Mouse (Mus musculus): ENCODE measurements at regions not wholly inside any gene's neighbourhood (a gene's known extent, or its start where the extent isn't known, plus 50 kb on each side); places are given as distances from the start of the nearest gene placed in this dataset.

DNA sequence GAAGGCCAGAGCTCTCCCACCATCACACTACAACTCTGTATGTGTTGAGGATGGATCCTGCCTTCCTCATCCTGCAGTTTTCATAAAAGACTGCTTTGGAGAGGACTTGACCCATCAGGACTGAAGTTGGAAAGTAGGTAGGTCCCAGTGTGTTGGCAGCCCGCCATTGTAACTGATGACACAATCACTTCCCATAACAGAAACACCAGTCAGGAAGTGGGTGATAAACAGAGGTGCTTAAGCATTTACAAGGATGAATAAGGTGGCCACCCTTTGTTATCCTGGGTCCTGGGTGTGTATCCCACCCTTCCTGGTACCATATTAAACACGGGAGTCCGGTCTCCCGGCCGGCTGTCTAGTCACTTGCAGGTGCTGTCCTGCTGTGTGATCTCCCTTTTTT is 118.3 kb downstream of the Snx10 start:
- in situ Hi-C loops (cut with MboI, MseI): no loop called here

DNA sequence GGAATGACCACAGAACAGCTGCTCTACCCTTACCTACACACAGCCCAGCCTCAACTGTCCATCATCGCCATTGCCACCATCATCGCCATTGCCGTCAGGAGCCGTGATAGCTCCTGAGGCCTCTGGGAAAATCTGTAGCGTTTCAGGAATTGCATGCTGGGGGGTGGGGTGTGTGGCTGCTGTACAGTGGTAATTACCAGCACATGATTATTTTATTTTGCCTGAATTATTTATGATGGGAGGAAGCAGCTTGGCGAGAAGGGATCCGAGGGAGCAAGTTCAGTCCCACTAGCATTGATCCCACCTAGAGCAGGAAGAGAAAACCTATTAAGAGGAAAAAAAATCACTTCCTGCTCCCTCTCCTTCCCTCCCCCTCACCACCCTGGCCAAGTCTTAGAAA is 125.1 kb downstream of the Snx10 start:
- in situ Hi-C loops (cut with MboI, MseI): no loop called here

- in situ Hi-C loops (cut with MboI, MseI): loop anchor here (10.0 kb wide), 1 partner anchor 1309 kb away; no protein-coding TSS in a partner anchor
These were observed 130.1 kb downstream of the Snx10 start for GRCm38 (mm10) chr6:51653753-51654152.

GRCm38 (mm10) chr6:51654991-51655390 is 131.3 kb downstream of the Snx10 start:
- in situ Hi-C loops (cut with MboI, MseI): loop anchor here (10.0 kb wide), 1 partner anchor 1310 kb away; no protein-coding TSS in a partner anchor

- in situ Hi-C loops (cut with MboI, MseI): loop anchor here (10.0 kb wide), 1 partner anchor 1311 kb away; no protein-coding TSS in a partner anchor
These were observed 132.4 kb downstream of the Snx10 start for GRCm38 (mm10) chr6:51656078-51656477.

DNA sequence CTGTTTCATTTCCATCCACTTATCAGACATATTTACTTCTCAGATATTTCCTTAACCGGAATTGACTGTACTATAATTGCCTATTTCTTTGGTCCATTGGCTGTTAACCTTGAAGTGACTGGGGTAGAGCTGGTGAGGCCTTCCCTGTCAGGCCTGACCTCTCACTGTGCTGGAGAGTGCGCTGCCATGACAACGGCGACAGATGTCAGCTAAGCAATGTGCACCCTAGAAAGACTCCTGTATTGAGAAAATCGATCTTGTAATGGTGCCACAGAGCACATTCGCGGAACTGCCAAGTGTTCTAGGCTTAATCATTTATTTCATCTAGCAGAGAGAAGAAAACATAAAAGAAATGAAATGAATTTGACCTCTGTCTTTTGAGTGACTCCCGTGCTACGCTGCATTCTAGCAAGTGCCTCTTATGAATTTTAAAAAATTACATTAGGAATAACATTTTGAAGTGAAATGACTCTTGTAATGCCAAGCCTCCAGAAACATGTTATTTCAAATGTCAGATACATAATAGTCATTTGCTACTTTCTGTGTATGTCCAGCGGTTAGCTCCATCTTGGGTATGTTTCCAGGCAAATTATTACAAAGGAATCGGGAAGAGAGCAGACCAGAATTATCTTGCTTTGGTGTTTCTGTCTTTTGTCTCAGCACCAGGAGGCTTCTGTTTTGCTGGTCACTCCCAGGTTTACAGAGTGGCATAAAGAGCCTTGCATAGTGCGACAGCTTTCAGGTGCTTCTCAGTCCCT is 133.4 kb downstream of the Snx10 start:
- in situ Hi-C loops (cut with MboI, MseI): loop anchor here (10.0 kb wide), 1 partner anchor 1312 kb away; no protein-coding TSS in a partner anchor

- in situ Hi-C loops (cut with MboI, MseI): loop anchor here (10.0 kb wide), 1 partner anchor 1314 kb away; no protein-coding TSS in a partner anchor
These were observed 134.7 kb downstream of the Snx10 start for GRCm38 (mm10) chr6:51658360-51658759.

DNA sequence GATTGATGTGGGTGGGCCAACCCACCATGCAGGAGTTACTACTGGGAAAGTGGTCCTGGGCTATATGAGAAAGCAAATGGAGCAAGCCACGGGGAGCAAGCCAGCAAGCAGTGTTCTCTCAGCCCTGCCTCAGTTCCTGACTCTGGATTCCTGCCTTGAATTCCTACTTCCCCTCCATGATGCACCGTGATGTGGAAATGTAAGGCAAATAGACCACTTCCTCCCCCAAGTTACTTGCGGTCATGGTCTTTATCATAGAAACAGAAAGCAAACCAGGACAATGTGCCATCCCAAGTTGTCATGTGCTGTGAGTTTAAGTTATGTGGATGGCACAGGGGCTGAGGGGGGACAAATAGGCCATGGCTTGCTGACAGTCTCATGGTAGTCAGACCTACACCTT is 139.5 kb downstream of the Snx10 start:
- in situ Hi-C loops (cut with MboI, MseI): no loop called here

DNA sequence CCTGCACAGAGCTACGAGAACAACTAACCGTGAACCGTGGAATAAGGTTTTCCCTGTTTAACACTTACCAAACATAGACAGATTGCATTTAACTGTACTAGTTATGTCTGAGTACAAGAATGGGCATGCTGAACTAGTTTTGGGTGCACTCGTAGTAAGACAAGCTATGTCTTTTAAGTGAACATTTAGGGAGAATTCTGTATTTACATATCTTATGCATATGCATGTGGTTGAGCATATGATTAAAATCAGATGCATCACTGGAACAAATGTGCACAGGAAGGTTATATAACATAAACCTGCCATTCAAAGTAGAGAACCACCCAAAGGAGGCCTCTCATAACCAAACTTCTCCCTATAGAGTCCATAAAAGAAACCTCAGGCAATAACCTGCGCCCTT is 140.3 kb downstream of the Snx10 start:
- in situ Hi-C loops (cut with MboI, MseI): no loop called here

- in situ Hi-C loops (cut with MboI, MseI): no loop called here
These were observed 143.3 kb downstream of the Snx10 start for GRCm38 (mm10) chr6:51667022-51667421.

GRCm38 (mm10) chr6:51675342-51675945 is 151.7 kb downstream of the Snx10 start:
- in situ Hi-C loops (cut with MboI, MseI): no loop called here

- in situ Hi-C loops (cut with MboI, MseI): no loop called here
These were observed 153.7 kb downstream of the Snx10 start for GRCm38 (mm10) chr6:51677162-51677996.

GRCm38 (mm10) chr6:51678743-51679142 is 155.0 kb downstream of the Snx10 start:
- in situ Hi-C loops (cut with MboI, MseI): no loop called here

DNA sequence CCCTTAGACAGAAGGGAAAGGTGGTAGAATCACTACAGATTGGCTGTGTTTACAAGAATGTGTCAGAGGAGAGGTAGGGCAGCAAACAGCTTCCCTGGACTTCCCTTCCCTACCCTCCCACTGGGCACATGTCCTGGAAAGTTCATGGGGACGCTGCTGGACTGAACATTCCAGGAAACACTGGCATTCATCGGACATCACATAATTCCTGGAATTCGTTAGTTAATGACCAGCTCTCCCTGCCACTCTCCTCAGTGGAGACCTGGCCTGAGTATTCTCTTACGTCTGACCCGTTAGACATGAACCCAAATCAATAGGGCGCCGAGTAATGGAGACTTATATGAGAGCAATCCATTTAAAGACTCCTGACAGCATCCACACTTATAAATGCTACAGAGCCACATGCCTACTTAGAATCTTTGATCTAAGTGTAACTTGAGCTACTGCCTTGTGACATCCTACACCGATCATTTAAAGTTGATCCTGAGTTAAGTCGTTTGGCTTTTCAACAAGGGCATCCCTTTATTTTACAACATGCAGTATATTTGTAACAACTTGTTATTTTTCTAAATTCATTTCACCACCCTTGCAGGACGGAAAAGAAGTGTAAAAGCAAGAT is 156.6 kb downstream of the Snx10 start:
- in situ Hi-C loops (cut with MboI, MseI): no loop called here

DNA sequence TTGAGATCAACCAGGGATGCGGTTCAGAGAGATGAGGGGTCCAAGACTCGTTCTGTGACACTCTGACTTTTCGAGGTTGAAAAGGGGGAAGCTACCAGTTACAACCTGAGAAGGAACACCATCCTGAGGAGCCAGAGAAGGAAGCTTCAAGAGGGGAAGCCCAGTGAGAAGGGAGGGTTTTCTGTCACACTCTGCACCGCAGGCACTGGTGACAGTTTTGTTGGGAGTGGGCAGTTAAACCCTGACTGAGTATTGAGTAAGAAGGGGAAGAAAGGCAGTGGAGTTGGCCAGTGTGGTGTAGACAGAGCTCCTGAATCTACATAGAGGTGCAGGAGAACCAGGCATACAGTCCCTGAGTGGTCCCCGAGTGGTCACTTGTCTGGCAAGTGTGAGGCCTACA is 159.4 kb downstream of the Snx10 start:
- in situ Hi-C loops (cut with MboI, MseI): no loop called here

DNA sequence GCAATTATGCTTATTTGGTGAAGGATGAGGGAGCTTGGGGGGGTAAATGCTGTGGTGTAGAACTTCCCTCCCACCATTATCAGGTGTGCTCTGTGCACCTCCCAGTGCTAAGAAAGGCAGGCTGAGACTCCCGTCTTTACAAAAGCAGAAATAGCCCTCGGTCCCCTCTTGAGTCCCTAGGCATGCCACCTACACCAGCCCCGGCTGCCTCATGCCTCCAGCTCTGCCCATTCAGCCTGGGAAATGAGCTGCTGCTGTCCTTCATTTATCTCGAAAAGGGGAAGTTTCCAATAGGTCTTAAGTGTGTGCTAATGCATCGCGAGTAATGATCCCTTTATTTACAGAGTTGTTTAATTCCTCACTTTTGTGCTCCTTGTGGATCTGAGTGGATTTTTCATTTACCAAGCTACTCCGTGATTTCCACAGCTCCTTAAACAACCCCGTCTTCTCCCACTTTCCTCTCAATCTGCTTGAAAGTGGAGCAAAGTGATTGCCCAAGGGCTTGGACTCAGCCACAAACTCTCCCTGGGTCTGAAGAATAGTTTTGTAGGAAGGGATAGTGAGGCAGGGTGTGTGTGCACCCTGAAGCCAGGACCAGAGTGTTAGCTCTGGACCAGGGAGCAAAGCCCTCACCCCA is 162.1 kb downstream of the Snx10 start:
- in situ Hi-C loops (cut with MboI, MseI): no loop called here

DNA sequence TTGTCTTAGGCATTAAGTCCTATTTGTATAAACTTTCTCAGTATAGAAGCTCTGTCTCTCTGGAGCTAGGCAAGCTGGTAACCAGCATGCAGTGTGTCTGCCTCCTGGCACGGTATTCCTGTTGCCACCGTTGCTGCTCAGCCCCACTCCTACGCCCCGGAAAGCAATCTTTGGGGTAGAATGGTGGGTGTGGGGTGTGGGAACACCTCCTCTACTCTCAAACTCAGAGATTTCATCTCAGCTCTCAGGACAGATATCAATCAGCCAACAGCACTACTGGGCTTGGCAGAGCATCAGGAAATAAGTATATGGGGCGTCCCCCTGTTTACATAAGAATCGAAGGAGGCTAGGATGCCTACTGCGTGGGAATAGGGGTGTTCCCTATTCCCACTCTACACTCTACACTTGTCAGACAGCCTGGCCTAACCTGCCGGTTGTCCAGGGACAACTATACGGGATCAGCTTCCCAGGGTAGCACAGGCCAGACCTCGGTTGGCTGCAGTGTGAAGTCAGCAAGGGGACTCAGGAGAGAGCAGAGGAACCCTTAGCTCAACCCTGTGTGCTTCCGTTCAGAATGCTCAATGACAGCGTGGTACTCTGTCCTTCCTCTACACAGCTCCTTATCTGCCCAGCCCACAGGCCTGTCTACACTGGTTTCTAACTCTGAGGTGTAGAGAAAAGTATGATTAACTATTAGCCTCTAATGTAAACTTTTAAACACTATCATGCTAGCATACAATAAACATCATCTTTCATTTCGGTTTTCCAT is 167.3 kb downstream of the Snx10 start:
- in situ Hi-C loops (cut with MboI, MseI): loop anchor here (5.0 kb wide), 1 partner anchor 81 kb away; no protein-coding TSS in a partner anchor

- in situ Hi-C loops (cut with MboI, MseI): loop anchor here (5.0 kb wide), 1 partner anchor 78 kb away; no protein-coding TSS in a partner anchor
These were observed 170.3 kb downstream of the Snx10 start for GRCm38 (mm10) chr6:51693984-51694383.

GRCm38 (mm10) chr6:51696396-51696795 is 172.7 kb downstream of the Snx10 start:
- in situ Hi-C loops (cut with MboI, MseI): no loop called here

DNA sequence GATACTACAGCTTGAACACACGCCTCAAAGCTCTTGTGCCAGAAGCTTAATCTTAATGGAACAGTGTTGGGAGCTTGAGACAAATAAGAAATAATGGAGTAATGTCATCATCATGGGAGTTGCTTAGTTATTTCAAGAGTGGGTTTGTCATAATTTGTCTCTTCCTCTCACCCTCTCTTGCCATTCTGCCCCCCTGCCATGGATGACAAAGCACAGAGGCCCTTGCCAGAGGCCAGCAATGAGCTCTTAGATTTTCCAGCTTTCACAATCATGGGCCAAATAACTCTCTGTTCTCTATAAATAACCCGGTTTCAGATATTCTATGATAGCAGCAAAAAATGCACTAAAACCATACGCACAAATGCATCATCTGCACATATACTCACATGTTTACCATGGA is 174.1 kb downstream of the Snx10 start:
- in situ Hi-C loops (cut with MboI, MseI): no loop called here
